Mouse (Mus musculus) embryonic fibroblast, embryonic 13.5 days (primary cell): ENCODE data around the gene Olfr689. TPM values are rescaled to one million over a fixed set of nuclear protein-coding genes. Genes with fewer than 3 reads are reported as not detected.
"Not testable (repeated sequence)": the region's sequence is repeated elsewhere in the genome, so short reads cannot be mapped to it uniquely, and the experiment has no call there.

Source experiments
- H3K27ac ChIP-seq: 2 replicates; pipeline ENCODE4 v1.5.1; 2012; ENCODE audit warnings: low read length, control low read depth, inconsistent platforms; ENCODE audit not compliant: insufficient read depth
- H3K4me1 ChIP-seq: 2 replicates; pipeline ENCODE4 v1.6.1; 2011; ENCODE audit warnings: low read length; ENCODE audit not compliant: control insufficient read depth, insufficient read depth
- H3K4me3 ChIP-seq: 2 replicates; pipeline ENCODE4 v1.5.1; 2011; ENCODE audit warnings: mild to moderate bottlenecking, control low read depth, low read length; ENCODE audit not compliant: insufficient read depth
- CTCF ChIP-seq: IDR thresholded peaks from 2 replicates; pipeline ENCODE4 v1.5.1; 2011; ENCODE audit warnings: mild to moderate bottlenecking, control low read depth, low read length, moderate library complexity, borderline replicate concordance; ENCODE audit not compliant: insufficient read depth
- POLR2A ChIP-seq: IDR thresholded peaks from 2 replicates; pipeline ENCODE4 v1.6.1; 2011; ENCODE audit warnings: low read depth, mild to moderate bottlenecking, control low read depth, low read length, moderate library complexity
- polyA plus RNA-seq: library from polyadenylated mRNA; stranded (reverse); fragments of >200 nt; gene quantifications from 2 replicates; pipeline ENCODE4 v1.2.4, GENCODE M21; 2011; ENCODE audit warnings: low read depth; ENCODE audit not compliant: missing spikeins, insufficient read length

Olfr689 gene
- polyA plus RNA-seq = not detected in 2 replicates

GRCm38 (mm10) chr7:105310865-105311264, at the start of gene Olfr689:
Gene Olfr689 (plus strand): TSS chr7:105311165.
- Histone ChIP-seq H3K4me1 (no peaks in the 10 kb centered on the region), H3K4me3 (no peak within 1 kb of the TSS), H3K27ac (no peak within 1 kb of the TSS)
- no peak for TF ChIP-seq POLR2A
- no peak for TF ChIP-seq CTCF

- no peak overlapping the region for H3K4me3 ChIP-seq
- TF ChIP-seq CTCF (no peak), POLR2A (no peak)
- no peaks in the 10 kb centered on the region for H3K4me1 ChIP-seq
- no peak overlapping the region for H3K27ac ChIP-seq
Measured at GRCm38 (mm10) chr7:105272426-105272825, 38.5 kb upstream of the Olfr689 start.

GRCm38 (mm10) chr7:105287795-105288194, 23.2 kb upstream of the Olfr689 start, which contains the start of gene Olfr688:
Gene Olfr688 (plus strand): TSS chr7:105288095.
- Histone ChIP-seq H3K27ac (no peak within 1 kb of the TSS), H3K4me1 (no peaks in the 10 kb centered on the region), H3K4me3 (no peak within 1 kb of the TSS)
- TF ChIP-seq CTCF (no peak), POLR2A (no peak)

GRCm38 (mm10) chr7:105290051-105290450, 20.9 kb upstream of the Olfr689 start:
- Histone ChIP-seq H3K27ac (no peak overlapping the region), H3K4me1 (no peaks in the 10 kb centered on the region), H3K4me3 (no peak overlapping the region)
- TF ChIP-seq CTCF (no peak), POLR2A (no peak)

- no peak overlapping the region for H3K27ac ChIP-seq
- TF ChIP-seq CTCF = no peak
- TF ChIP-seq POLR2A = no peak
- no peaks in the 10 kb centered on the region for H3K4me1 ChIP-seq
- H3K4me3 ChIP-seq = no peak overlapping the region
Measured at GRCm38 (mm10) chr7:105325302-105325701, 14.3 kb downstream of the Olfr689 start.

- H3K4me1 ChIP-seq = no peaks in the 10 kb centered on the region
- TF ChIP-seq CTCF = no peak
- no peak for TF ChIP-seq POLR2A
- no peak within 1 kb of the TSS for H3K27ac ChIP-seq
- no peak within 1 kb of the TSS for H3K4me3 ChIP-seq
Measured at GRCm38 (mm10) chr7:105334004-105334403, 23.0 kb downstream of the Olfr689 start, which contains the start of gene Olfr690. Gene Olfr690 (minus strand): TSS chr7:105334104.

GRCm38 (mm10) chr7:105342170-105342569, 31.2 kb downstream of the Olfr689 start, which contains the start of gene Olfr691:
Gene Olfr691 (minus strand): TSS chr7:105342270.
- TF ChIP-seq POLR2A (no peak), CTCF (no peak)
- Histone ChIP-seq H3K27ac (no peak within 1 kb of the TSS), H3K4me1 (no peaks in the 10 kb centered on the region), H3K4me3 (no peak within 1 kb of the TSS)

- TF ChIP-seq CTCF = no peak
- no peak for TF ChIP-seq POLR2A
- no peaks in the 10 kb centered on the region for H3K4me1 ChIP-seq
- no peak overlapping the region for H3K4me3 ChIP-seq
- H3K27ac ChIP-seq = no peak overlapping the region
Measured at GRCm38 (mm10) chr7:105342752-105343151, 31.8 kb downstream of the Olfr689 start.

- not testable (repeated sequence) for H3K4me1 ChIP-seq, H3K4me3 ChIP-seq, H3K27ac ChIP-seq
Measured at GRCm38 (mm10) chr7:105356064-105356463, 45.1 kb downstream of the Olfr689 start.

GRCm38 (mm10) chr7:105356487-105356886, 45.5 kb downstream of the Olfr689 start:
- H3K4me1 ChIP-seq, H3K27ac ChIP-seq, H3K4me3 ChIP-seq: not testable (repeated sequence)

GRCm38 (mm10) chr7:105361713-105362112, 50.7 kb downstream of the Olfr689 start:
- Histone ChIP-seq H3K27ac (no peak overlapping the region), H3K4me3 (no peak overlapping the region), H3K4me1 (no peaks in the 10 kb centered on the region)
- no peak for TF ChIP-seq CTCF
- no peak for TF ChIP-seq POLR2A
